Mouse (Mus musculus) gastrocnemius, postnatal 10 days (tissue): ENCODE results near the gene Igf2bp1. TPM values are rescaled to one million over a fixed set of nuclear protein-coding genes. Genes with fewer than 3 reads are reported as not detected.

Source experiments
- DNase-seq: peaks from one replicate; pipeline ENCODE4 v3.0.0; 2021; ENCODE audit warnings: mixed read lengths
- long read RNA-seq, 2 experiments: library from polyadenylated mRNA; stranded (forward); transcript quantifications; one replicate each; pipeline ENCODE4 v2.0.0; 2021
- total RNA-seq, 2 experiments: library from RNA; stranded (reverse); gene quantifications; 2 replicates each; pipeline ENCODE4 v1.2.3; 2021

Igf2bp1 gene
- total RNA-seq: 1 to 10 TPM in 1 of 2 experiments, under 1 TPM in 1; 0.23 to 1.4 TPM
- long read RNA-seq, experiment 1, partial matches to known transcripts: 0 of 1 reads
- long read RNA-seq, experiment 1, other reads (novel, unspliced or antisense): 1 of 1 reads
- long read RNA-seq, experiment 2: 0 reads

- DNase-seq: peak; percentile 56
These were observed at the start of gene Igf2bp1 for GRCm38 (mm10) chr11:96005403-96006271. Igf2bp1 (minus strand) TSS chr11:96005940.

- no peak for DNase-seq
These were observed 45.1 kb upstream of the Igf2bp1 start for GRCm38 (mm10) chr11:96050854-96051253.

GRCm38 (mm10) chr11:96049939-96050338 is 44.2 kb upstream of the Igf2bp1 start:
- DNase-seq: no peak

- DNase-seq: no peak
These were observed 42.0 kb upstream of the Igf2bp1 start for GRCm38 (mm10) chr11:96047469-96048373.

- DNase-seq: no peak
These were observed 41.1 kb upstream of the Igf2bp1 start for GRCm38 (mm10) chr11:96046793-96047192.

- no peak for DNase-seq
These were observed 40.3 kb upstream of the Igf2bp1 start for GRCm38 (mm10) chr11:96046028-96046427.

GRCm38 (mm10) chr11:96044803-96045567 is 39.2 kb upstream of the Igf2bp1 start:
- no peak for DNase-seq

- DNase-seq: no peak
These were observed 32.8 kb upstream of the Igf2bp1 start for GRCm38 (mm10) chr11:96038560-96038959.

GRCm38 (mm10) chr11:96037499-96037898 is 31.8 kb upstream of the Igf2bp1 start:
- no peak for DNase-seq

GRCm38 (mm10) chr11:96035133-96035532 is 29.4 kb upstream of the Igf2bp1 start:
- DNase-seq: peak; percentile 28

- peak; percentile 96 for DNase-seq
These were observed 28.9 kb upstream of the Igf2bp1 start, which contains the start of gene Snf8 for GRCm38 (mm10) chr11:96034596-96035052. Snf8 (plus strand) TSS chr11:96034885.

- DNase-seq: no peak
These were observed 28.4 kb upstream of the Igf2bp1 start for GRCm38 (mm10) chr11:96034116-96034515.

- no peak for DNase-seq
These were observed 27.5 kb upstream of the Igf2bp1 start for GRCm38 (mm10) chr11:96033264-96033663.

- no peak for DNase-seq
These were observed 26.0 kb upstream of the Igf2bp1 start for GRCm38 (mm10) chr11:96031701-96032100.

- DNase-seq: no peak
These were observed 24.8 kb upstream of the Igf2bp1 start for GRCm38 (mm10) chr11:96030571-96030970.

GRCm38 (mm10) chr11:96028130-96028529 is 22.4 kb upstream of the Igf2bp1 start:
- DNase-seq: no peak

GRCm38 (mm10) chr11:96020622-96021021 is 14.9 kb upstream of the Igf2bp1 start:
- no peak for DNase-seq

GRCm38 (mm10) chr11:96017941-96018351 is 12.2 kb upstream of the Igf2bp1 start:
- DNase-seq: no peak

GRCm38 (mm10) chr11:96015421-96015820 is 9.7 kb upstream of the Igf2bp1 start:
- no peak for DNase-seq

- no peak for DNase-seq
These were observed 6.2 kb upstream of the Igf2bp1 start for GRCm38 (mm10) chr11:96011982-96012381.

GRCm38 (mm10) chr11:96008827-96009226 is 3.1 kb upstream of the Igf2bp1 start:
- DNase-seq: no peak
